Mouse (Mus musculus): ENCODE results near the gene Cd81.

GRCm38 (mm10) chr7:143108996-143109660, 56.6 kb downstream of the Cd81 start:
- no peak for TF ChIP-seq CTCF (IDR thresholded peaks at IDR 0.05; ENCODE audit: low read depth, low read length)
- TF ChIP-seq POLR2A (IDR thresholded peaks at IDR 0.05; ENCODE audit: extremely low read depth, insufficient read depth, low read length) = no peak

Measured in liver, adult 2 months (tissue).